Mouse (Mus musculus) embryonic facial prominence, embryonic 10.5 days (tissue): ENCODE measurements around the gene Smyd2. TPM values are rescaled to one million over a fixed set of nuclear protein-coding genes. Genes with fewer than 3 reads are reported as not detected.
A peak's percentile ranks its signal among the peaks of the same experiment; 100 is the strongest.

Source experiments
- DNase-seq: peaks from one replicate; pipeline ENCODE4 v3.0.0-alpha.2; 2017; ENCODE audit warnings: low spot score
- H3K27ac ChIP-seq: fragments of 300-500 bp; sonication (generic); replicated peaks from 2 replicates; pipeline ENCODE4 v1.5.1; 2016; ENCODE audit warnings: mild to moderate bottlenecking
- H3K27me3 ChIP-seq: fragments of 300-500 bp; sonication (generic); replicated peaks from 2 replicates; pipeline ENCODE4 v1.6.1; 2016; ENCODE audit warnings: low read depth, mild to moderate bottlenecking; ENCODE audit not compliant: poor library complexity, severe bottlenecking
- H3K36me3 ChIP-seq: fragments of 300-500 bp; sonication (generic); replicated peaks from 2 replicates; pipeline ENCODE4 v1.6.1; 2016; ENCODE audit warnings: mild to moderate bottlenecking, moderate library complexity
- H3K4me1 ChIP-seq: fragments of 300-500 bp; sonication (generic); 2 replicates; pipeline ENCODE4 v1.6.1; 2016
- H3K4me3 ChIP-seq: fragments of 300-500 bp; sonication (generic); 2 replicates; pipeline ENCODE4 v1.5.1; 2016; ENCODE audit warnings: mild to moderate bottlenecking, moderate library complexity
- H3K9me3 ChIP-seq: fragments of 300-500 bp; sonication (generic); 2 replicates; pipeline ENCODE4 v1.6.1; 2016; ENCODE audit warnings: mild to moderate bottlenecking
- WGBS: fragments of 180-500 bp; shearing (Covaris S2); methylation state at CpG from one replicate; pipeline ENCODE4 v1.1.7; 2016; 5-methylcytosine and 5-hydroxymethylcytosine counted together
- polyA plus RNA-seq: library from polyadenylated mRNA; unstranded; fragments of >200 nt; fragmentation: Nextera tagmentation; extraction: Ambion mirVana; gene quantifications from 2 replicates; pipeline ENCODE4 v1.2.1, GENCODE M21; 2016

Gene Smyd2
- polyA plus RNA-seq = 78.5 and 84.3 TPM in 2 replicates

DNA sequence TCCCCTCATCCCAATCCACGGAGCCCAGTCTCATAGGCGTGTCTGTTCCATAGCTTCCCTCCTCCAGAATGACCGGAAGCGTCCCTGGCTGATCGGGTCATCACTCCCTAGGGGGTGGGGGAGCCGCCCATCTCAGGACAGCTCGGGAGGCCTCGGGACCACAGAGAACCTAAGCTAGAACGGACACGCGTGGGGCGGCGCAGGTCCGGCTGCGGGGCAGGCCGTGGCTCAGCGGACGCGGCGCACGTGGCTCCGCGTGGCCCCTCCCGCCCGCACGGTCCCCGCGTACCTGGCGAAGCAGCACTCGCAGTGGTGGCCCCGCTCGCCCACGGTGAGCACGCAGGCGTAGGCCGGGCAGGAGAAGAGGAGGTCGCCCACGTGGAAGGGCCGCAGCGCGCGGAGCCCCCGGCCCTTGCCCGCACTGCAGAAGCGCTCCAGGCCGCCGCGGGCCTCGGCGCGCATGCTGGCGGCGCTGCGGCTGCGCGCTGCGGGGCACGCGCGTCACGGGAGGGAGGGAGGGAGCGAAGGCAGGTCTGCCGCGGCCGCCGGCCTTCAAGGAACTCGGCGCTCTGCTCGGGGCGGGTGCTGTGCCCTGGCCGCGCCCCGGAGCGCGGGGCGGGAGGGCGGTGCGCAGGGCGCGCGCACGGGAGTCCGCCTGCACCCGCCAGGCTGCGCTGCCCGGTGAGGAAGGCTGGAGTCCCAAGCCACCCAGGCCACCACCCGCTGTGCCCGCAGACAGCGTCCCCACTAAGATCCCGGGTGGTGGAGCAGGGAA is at the start of gene Smyd2:
Smyd2 (minus strand) TSS at position 546 of the 775 bp plus-strand sequence.
- H3K36me3 ChIP-seq = no peaks in the 10 kb centered on the region
- H3K4me3 ChIP-seq = peak within 1 kb of the TSS; percentile 89
- H3K27ac ChIP-seq = peak within 1 kb of the TSS; percentile 95
- peak; percentile 88 for DNase-seq
- H3K27me3 ChIP-seq = peaks cover 47% of the 10 kb centered on the region
- H3K4me1 ChIP-seq = peaks cover 55% of the 10 kb centered on the region
- no peaks in the 10 kb centered on the region for H3K9me3 ChIP-seq
- WGBS = under 1% methylated on average over 90 of the region's 90 CpGs

GRCm38 (mm10) chr1:189970381-189970780 is 48.2 kb upstream of the Smyd2 start:
- Histone ChIP-seq H3K27me3 (peaks cover 4% of the 10 kb centered on the region; the same call in 1 of the 2 replicates), H3K36me3 (no peaks in the 10 kb centered on the region), H3K9me3 (no peaks in the 10 kb centered on the region), H3K27ac (no peak overlapping the region), H3K4me1 (peaks cover 6% of the 10 kb centered on the region), H3K4me3 (no peak overlapping the region)
- WGBS = 84% methylated on average over 8 of the region's 8 CpGs
- DNase-seq = no peak

DNA sequence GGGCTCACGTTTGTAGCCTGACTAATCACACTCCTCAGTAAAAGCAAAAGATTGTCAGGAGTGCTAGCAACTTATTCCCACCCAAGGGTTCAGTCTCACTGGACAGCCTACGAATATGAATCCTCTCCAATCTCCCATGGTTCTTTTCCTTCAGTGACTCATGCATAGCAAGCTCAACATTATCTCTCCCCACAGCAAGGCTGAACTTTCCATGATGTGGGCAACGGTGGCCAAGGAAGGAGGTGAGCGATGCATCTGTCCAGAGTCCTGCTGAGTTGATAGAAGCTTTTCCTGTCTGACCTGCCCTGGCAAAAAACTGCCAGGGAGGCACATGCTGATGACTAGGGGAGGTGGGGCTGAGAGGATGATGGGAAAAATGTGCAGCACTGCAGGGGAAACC is 45.9 kb upstream of the Smyd2 start:
- 79% methylated on average over 4 of the region's 4 CpGs for WGBS
- Histone ChIP-seq H3K9me3 (no peaks in the 10 kb centered on the region), H3K4me1 (peaks cover 6% of the 10 kb centered on the region), H3K27me3 (no peaks in the 10 kb centered on the region; the same call in 1 of the 2 replicates), H3K27ac (no peak overlapping the region), H3K36me3 (no peaks in the 10 kb centered on the region), H3K4me3 (no peak overlapping the region)
- no peak for DNase-seq

DNA sequence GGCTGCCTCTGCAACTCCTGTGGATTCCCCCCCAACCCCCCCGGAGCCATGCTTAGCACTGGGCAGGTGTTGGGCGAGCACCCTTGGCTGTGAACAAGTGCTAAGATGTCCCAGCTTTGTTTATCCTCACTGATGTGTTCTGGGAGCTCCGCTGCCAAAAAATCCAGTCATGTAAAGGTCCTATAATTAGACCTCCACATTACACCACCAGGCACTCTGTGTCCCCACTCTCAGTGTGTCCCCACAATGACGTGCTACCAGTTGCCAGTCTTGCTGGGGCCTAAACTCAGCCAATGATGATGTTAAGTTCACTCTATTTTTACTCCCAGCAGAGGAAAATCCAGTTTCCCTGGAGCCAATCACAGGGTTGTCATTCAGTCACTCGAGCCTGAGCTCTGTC is 38.3 kb upstream of the Smyd2 start:
- no peaks in the 10 kb centered on the region for H3K27me3 ChIP-seq
- H3K36me3 ChIP-seq = no peaks in the 10 kb centered on the region
- WGBS = 76% methylated on average over 5 of the region's 5 CpGs
- H3K4me3 ChIP-seq = no peak overlapping the region
- H3K4me1 ChIP-seq = no peaks in the 10 kb centered on the region
- DNase-seq = no peak
- no peaks in the 10 kb centered on the region for H3K9me3 ChIP-seq
- H3K27ac ChIP-seq = no peak overlapping the region

DNA sequence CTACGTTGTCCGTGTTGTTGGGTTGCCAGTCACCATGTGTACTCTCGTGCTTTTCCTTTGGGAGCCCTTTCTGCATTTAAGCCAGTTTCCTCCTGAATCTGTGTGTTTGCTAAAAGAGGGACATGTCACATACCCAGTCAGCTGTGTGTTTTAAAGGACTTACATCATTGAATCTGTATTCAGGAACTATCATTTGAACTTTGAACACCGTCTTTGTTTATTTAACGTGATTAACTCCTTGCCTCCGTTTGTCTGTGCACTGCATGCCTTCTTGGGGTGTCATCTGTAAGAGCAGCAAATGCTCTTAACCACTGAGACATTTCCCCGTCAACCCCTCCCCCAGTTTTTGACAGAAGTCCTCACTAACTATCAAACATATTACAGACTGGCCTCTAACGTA is 37.6 kb upstream of the Smyd2 start:
- Histone ChIP-seq H3K27me3 (no peaks in the 10 kb centered on the region), H3K4me3 (no peak overlapping the region), H3K4me1 (no peaks in the 10 kb centered on the region), H3K9me3 (no peaks in the 10 kb centered on the region), H3K36me3 (no peaks in the 10 kb centered on the region), H3K27ac (no peak overlapping the region)
- DNase-seq = no peak
- 84% methylated on average over 8 of the region's 8 CpGs for WGBS

- DNase-seq = no peak
- Histone ChIP-seq H3K9me3 (no peaks in the 10 kb centered on the region), H3K36me3 (no peaks in the 10 kb centered on the region), H3K4me1 (no peaks in the 10 kb centered on the region), H3K4me3 (no peak overlapping the region), H3K27ac (no peak overlapping the region), H3K27me3 (no peaks in the 10 kb centered on the region)
- 83% methylated on average over 6 of the region's 6 CpGs for WGBS
Measured at GRCm38 (mm10) chr1:189951861-189952260, 29.7 kb upstream of the Smyd2 start.

DNA sequence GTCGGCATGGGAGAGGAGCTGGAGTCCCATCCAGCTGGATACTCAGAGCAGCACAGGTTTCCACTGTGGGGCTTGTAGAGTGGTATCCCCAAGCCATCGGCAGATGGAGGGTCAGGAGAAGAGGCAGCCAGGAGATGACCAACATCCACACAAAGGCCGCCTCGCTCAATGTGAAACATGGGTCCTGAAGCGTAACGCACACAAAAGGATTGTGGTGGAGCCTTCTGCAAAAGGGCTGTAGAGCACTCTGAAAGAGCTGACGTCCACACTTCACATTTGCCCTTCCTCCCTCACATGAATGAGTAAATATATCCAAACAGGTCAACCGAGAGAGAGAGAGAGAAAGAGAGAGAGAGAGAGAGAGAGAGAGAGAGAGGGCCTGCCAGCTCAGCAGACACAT is 25.2 kb upstream of the Smyd2 start:
- Histone ChIP-seq H3K27ac (no peak overlapping the region), H3K4me1 (no peaks in the 10 kb centered on the region), H3K27me3 (no peaks in the 10 kb centered on the region), H3K9me3 (no peaks in the 10 kb centered on the region), H3K4me3 (no peak overlapping the region), H3K36me3 (no peaks in the 10 kb centered on the region)
- 82% methylated on average over 8 of the region's 8 CpGs for WGBS
- DNase-seq = no peak

GRCm38 (mm10) chr1:189946126-189946525 is 24.0 kb upstream of the Smyd2 start:
- 85% methylated on average over 8 of the region's 8 CpGs for WGBS
- DNase-seq = no peak
- H3K4me3 ChIP-seq = no peak overlapping the region
- no peaks in the 10 kb centered on the region for H3K4me1 ChIP-seq
- no peaks in the 10 kb centered on the region for H3K27me3 ChIP-seq
- H3K27ac ChIP-seq = no peak overlapping the region
- H3K9me3 ChIP-seq = no peaks in the 10 kb centered on the region
- H3K36me3 ChIP-seq = no peaks in the 10 kb centered on the region

GRCm38 (mm10) chr1:189941786-189942185 is 19.6 kb upstream of the Smyd2 start:
- no peaks in the 10 kb centered on the region for H3K36me3 ChIP-seq
- no peaks in the 10 kb centered on the region for H3K9me3 ChIP-seq
- WGBS = 88% methylated on average over 5 of the region's 5 CpGs
- DNase-seq = no peak
- no peaks in the 10 kb centered on the region for H3K4me1 ChIP-seq
- H3K4me3 ChIP-seq = no peak overlapping the region
- H3K27me3 ChIP-seq = no peaks in the 10 kb centered on the region
- no peak overlapping the region for H3K27ac ChIP-seq

DNA sequence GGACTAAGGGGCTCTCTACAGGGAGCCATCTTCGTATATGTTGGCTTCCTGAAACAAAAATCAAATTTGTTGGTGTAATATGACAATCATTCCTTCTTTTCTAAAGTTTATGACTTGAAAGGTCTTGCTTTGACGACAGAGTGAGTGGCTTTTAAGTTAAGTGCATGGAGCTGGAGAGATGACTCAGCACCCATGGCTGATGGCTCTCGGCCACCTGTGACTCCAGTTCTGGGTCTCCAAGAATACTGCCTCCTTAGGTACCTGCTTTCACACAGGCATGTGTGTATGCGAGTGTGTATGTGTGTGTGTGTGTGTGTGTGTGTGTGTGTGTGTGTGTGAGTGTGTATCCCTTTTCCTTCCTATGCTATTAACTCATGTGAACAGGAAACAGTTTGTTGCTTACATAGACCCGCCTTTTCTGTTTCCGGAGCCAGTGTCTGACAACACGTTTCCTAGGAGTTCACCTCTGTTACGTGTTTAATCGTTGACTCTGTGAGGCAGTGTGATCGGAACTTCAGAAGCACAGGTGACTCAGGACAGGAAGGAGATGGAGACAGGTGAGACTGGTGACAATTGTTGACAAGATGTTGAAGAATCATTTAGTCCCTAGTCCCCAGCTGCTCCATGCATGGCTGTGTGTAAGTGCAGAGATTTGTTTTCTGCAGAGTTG is 14.4 kb upstream of the Smyd2 start:
- DNase-seq = no peak
- no peaks in the 10 kb centered on the region for H3K9me3 ChIP-seq
- H3K36me3 ChIP-seq = no peaks in the 10 kb centered on the region
- no peaks in the 10 kb centered on the region for H3K27me3 ChIP-seq
- H3K27ac ChIP-seq = no peak overlapping the region
- no peak overlapping the region for H3K4me3 ChIP-seq
- peaks cover 14% of the 10 kb centered on the region for H3K4me1 ChIP-seq
- 89% methylated on average over 10 of the region's 10 CpGs for WGBS

- H3K4me1 ChIP-seq = peaks cover 14% of the 10 kb centered on the region
- no peaks in the 10 kb centered on the region for H3K9me3 ChIP-seq
- no peak for DNase-seq
- no peak overlapping the region for H3K4me3 ChIP-seq
- WGBS = 80% methylated on average over 9 of the region's 9 CpGs
- no peaks in the 10 kb centered on the region for H3K36me3 ChIP-seq
- H3K27ac ChIP-seq = no peak overlapping the region
- no peaks in the 10 kb centered on the region for H3K27me3 ChIP-seq
Measured at GRCm38 (mm10) chr1:189933480-189934202, 11.5 kb upstream of the Smyd2 start.

GRCm38 (mm10) chr1:189932976-189933375 is 10.8 kb upstream of the Smyd2 start:
- no peaks in the 10 kb centered on the region for H3K36me3 ChIP-seq
- WGBS = 64% methylated on average over 7 of the region's 7 CpGs
- H3K4me3 ChIP-seq = no peak overlapping the region
- DNase-seq = no peak
- no peaks in the 10 kb centered on the region for H3K9me3 ChIP-seq
- no peaks in the 10 kb centered on the region for H3K27me3 ChIP-seq
- no peak overlapping the region for H3K27ac ChIP-seq
- peaks cover 15% of the 10 kb centered on the region for H3K4me1 ChIP-seq
